Mouse (Mus musculus) midbrain, embryonic 14.5 days (tissue): ENCODE data around the gene Arl15. TPM values are rescaled to one million over a fixed set of nuclear protein-coding genes. Genes with fewer than 3 reads are reported as not detected.

Source experiments
- ATAC-seq: fragments of 200-750 bp; cut with Nextera tagmentation; 2 replicates; pipeline ENCODE4 v1.8.0; 2017; ENCODE audit warnings: moderate number of reproducible peaks, moderate library complexity; ENCODE audit not compliant: low FRiP score, low TSS enrichment
- DNase-seq: peaks from one replicate; pipeline ENCODE4 v3.0.0-alpha.2; 2015
- H3K27ac ChIP-seq: fragments of 300-500 bp; sonication (generic); replicated peaks from 2 replicates; pipeline ENCODE4 v1.5.1; 2014; ENCODE audit warnings: mild to moderate bottlenecking, low read depth, low read length, moderate library complexity
- H3K27me3 ChIP-seq: fragments of 300-500 bp; sonication (generic); 2 replicates; pipeline ENCODE4 v1.6.1; 2014; ENCODE audit warnings: low read length, control low read depth, mixed read lengths; ENCODE audit not compliant: control insufficient read depth, insufficient read depth
- H3K36me3 ChIP-seq: fragments of 300-500 bp; sonication (generic); 2 replicates; pipeline ENCODE4 v1.6.1; 2014; ENCODE audit warnings: low read length, control low read depth; ENCODE audit not compliant: control insufficient read depth, insufficient read depth
- H3K4me1 ChIP-seq: fragments of 300-500 bp; sonication (generic); 2 replicates; pipeline ENCODE4 v1.6.1; 2014; ENCODE audit warnings: mild to moderate bottlenecking, antibody characterized with exemption, low read length, control low read depth; ENCODE audit not compliant: control insufficient read depth, insufficient read depth
- H3K4me2 ChIP-seq: fragments of 300-500 bp; sonication (generic); 2 replicates; pipeline ENCODE4 v1.6.1; 2014; ENCODE audit warnings: mild to moderate bottlenecking, low read length, moderate library complexity
- H3K4me3 ChIP-seq: fragments of 300-500 bp; sonication (generic); replicated peaks from 2 replicates; pipeline ENCODE4 v1.5.1; 2014; ENCODE audit warnings: low read depth, low read length
- H3K9ac ChIP-seq: fragments of 300-500 bp; sonication (generic); replicated peaks from 2 replicates; pipeline ENCODE4 v1.6.1; 2014; ENCODE audit warnings: mild to moderate bottlenecking, low read length, moderate library complexity
- H3K9me3 ChIP-seq: fragments of 300-500 bp; sonication (generic); 2 replicates; pipeline ENCODE4 v1.6.1; 2016; ENCODE audit warnings: low read length, control low read depth, mixed read lengths; ENCODE audit not compliant: control insufficient read depth
- WGBS: fragments of 180-500 bp; shearing (Covaris S2); extraction: QIAGEN DNeasy Blood & Tissue Kit; methylation state at CpG from one replicate; pipeline ENCODE4 v1.1.7; 2014; 5-methylcytosine and 5-hydroxymethylcytosine counted together
- polyA plus RNA-seq: library from polyadenylated mRNA; unstranded; fragments of >200 nt; fragmentation: Nextera tagmentation; extraction: Ambion mirVana; gene quantifications from 2 replicates; pipeline ENCODE4 v1.2.1, GENCODE M21; 2014

Gene Arl15
- polyA plus RNA-seq, 1 experiment from 2014 or later = 24.5 TPM

DNA sequence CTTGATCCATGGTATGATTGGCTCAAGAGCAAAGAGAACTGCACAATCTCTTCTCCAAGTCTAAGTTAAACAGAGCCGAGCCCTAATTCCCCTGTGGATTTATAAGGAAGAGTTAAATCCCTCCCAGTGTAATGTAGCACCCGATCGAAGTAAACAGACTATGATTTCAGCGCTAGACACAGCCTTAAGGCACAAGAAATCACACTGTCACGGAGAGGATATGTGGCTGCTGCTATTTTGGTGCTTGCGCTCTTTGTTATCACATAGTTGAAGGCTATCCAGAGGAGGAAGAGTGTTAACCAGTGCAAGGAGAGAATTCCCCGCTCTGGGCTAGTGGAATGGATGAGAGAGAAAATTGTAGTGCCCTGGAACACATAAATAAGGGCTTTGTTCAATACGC lies 223.6 kb downstream of the Arl15 start:
- H3K4me2 ChIP-seq = no peak overlapping the region
- H3K27me3 ChIP-seq = no peaks in the 10 kb centered on the region
- no peak overlapping the region for H3K4me3 ChIP-seq
- ATAC-seq (no peak), DNase-seq (peak; percentile 17)
- H3K36me3 ChIP-seq = no peaks in the 10 kb centered on the region
- H3K4me1 ChIP-seq = no peaks in the 10 kb centered on the region
- no peaks in the 10 kb centered on the region for H3K9me3 ChIP-seq
- no peak overlapping the region for H3K27ac ChIP-seq
- H3K9ac ChIP-seq = no peak overlapping the region
- 87% methylated on average over 8 of the region's 8 CpGs for WGBS

DNA sequence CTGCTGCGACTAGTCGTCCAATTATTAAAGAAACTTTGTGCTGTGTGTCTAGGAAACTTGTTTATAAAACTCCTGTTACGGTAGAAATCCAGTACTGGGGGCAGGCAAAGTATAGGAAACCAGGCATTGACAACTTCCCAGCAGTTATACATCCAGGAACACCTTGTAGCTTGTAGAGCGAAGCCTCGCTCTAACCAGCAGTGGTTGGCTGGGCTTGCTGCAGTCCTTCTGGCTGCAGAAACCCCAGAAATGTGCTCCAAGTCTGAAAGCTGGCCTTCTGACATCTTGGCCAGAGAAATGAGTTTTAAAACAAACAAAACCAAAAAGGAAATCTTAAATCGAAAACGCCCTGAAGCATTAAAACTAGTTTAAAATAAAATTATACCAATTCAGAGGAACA lies 229.2 kb downstream of the Arl15 start:
- ATAC-seq (no peak), DNase-seq (no peak)
- H3K4me3 ChIP-seq = no peak overlapping the region
- no peak overlapping the region for H3K4me2 ChIP-seq
- no peaks in the 10 kb centered on the region for H3K4me1 ChIP-seq
- 98% methylated on average over 7 of the region's 7 CpGs for WGBS
- H3K9me3 ChIP-seq = no peaks in the 10 kb centered on the region
- no peaks in the 10 kb centered on the region for H3K36me3 ChIP-seq
- H3K27ac ChIP-seq = no peak overlapping the region
- H3K9ac ChIP-seq = no peak overlapping the region
- H3K27me3 ChIP-seq = no peaks in the 10 kb centered on the region

DNA sequence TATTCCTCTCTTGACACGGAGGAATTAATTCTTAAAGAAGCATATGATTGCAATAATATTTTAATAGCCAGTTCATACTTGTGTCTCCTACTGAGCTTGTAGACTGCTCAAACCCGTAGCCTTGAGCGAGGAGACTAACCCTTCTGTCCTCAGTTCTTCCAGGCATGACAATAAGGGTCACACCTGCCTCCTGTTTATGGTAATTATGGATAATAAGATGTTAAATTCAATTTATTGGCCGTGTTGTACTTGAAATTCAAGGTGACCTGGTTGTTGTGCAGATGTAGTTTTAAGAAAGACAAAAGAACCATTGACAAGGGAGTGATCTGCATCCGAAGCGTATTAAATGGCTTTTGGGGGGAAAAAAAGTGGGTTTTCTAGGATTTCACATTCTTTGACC lies 232.0 kb downstream of the Arl15 start:
- Histone ChIP-seq H3K4me3 (no peak overlapping the region), H3K4me2 (no peak overlapping the region), H3K4me1 (no peaks in the 10 kb centered on the region), H3K27ac (no peak overlapping the region), H3K9ac (no peak overlapping the region), H3K9me3 (no peaks in the 10 kb centered on the region), H3K36me3 (no peaks in the 10 kb centered on the region), H3K27me3 (no peaks in the 10 kb centered on the region)
- 74% methylated on average over 6 of the region's 6 CpGs for WGBS
- DNase-seq (no peak), ATAC-seq (no peak)

DNA sequence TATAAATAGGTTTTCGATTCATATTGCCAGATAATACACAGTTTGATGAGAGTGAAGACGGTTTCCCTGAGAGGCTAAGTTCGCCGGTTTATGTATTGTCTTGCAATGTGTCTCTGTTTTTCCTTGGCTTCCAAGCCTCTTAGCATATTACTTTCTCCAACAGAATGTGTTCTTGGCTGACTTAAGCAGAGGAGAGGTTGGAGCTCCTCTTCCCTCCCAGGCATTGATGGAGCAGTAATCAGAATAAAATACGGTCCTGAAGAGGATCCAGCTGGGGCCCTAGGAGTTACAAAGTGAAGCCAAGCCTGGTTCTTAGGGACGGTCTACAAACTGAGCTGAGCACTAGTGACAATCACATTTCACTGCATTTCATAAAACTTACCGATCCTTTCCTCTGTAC lies 232.4 kb downstream of the Arl15 start:
- Histone ChIP-seq H3K4me1 (no peaks in the 10 kb centered on the region), H3K27me3 (no peaks in the 10 kb centered on the region), H3K9ac (no peak overlapping the region), H3K36me3 (no peaks in the 10 kb centered on the region), H3K9me3 (no peaks in the 10 kb centered on the region), H3K27ac (no peak overlapping the region), H3K4me3 (no peak overlapping the region), H3K4me2 (no peak overlapping the region)
- WGBS = 91% methylated on average over 7 of the region's 7 CpGs
- ATAC-seq = no peak
- DNase-seq = no peak

DNA sequence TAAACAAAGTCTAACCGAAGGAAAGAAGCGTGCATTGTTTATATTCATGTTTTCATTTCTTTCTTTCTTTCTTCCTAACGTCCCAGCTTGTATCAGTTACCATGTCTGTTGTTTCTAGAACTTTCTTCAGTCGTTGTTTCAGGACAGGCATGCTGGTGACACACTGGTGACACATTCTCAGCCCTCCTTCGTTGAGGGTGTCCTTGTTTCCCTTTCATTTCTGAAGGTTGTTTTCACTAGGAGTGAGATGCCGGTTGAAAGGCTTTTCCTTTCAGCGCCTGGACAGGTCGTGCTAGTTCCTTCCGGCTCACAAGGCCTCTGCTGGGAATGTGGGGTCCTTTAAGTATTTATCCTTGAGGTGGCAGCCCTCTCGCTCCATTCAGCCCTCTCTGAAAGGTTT lies 253.8 kb downstream of the Arl15 start:
- H3K4me2 ChIP-seq = no peak overlapping the region
- WGBS = 54% methylated on average over 10 of the region's 10 CpGs
- peaks cover 13% of the 10 kb centered on the region for H3K4me1 ChIP-seq
- no peak overlapping the region for H3K27ac ChIP-seq
- no peaks in the 10 kb centered on the region for H3K9me3 ChIP-seq
- ATAC-seq = no peak
- H3K27me3 ChIP-seq = no peaks in the 10 kb centered on the region
- no peak overlapping the region for H3K4me3 ChIP-seq
- no peak for DNase-seq
- no peak overlapping the region for H3K9ac ChIP-seq
- H3K36me3 ChIP-seq = no peaks in the 10 kb centered on the region

DNA sequence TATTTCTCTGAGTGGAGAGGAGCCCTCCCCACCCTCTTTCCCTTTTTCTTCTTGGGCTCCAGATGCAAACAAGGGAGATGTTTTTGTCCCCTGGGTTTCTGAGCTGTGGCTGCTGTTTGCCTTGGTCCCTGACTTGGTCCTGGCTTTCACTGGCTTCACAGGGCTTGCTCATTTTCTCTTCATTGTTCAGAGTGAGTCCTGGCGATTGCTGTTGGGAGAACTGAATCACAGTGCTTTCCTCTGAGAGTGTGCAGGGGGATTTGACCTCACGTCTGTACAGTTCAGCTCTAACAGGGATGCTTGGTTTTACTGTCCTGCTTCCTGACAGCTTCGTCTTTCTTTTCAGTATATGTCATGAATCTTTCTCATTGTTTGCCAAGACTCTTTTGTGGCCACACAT lies 254.4 kb downstream of the Arl15 start:
- WGBS = 22% methylated on average over 3 of the region's 3 CpGs
- DNase-seq = no peak

DNA sequence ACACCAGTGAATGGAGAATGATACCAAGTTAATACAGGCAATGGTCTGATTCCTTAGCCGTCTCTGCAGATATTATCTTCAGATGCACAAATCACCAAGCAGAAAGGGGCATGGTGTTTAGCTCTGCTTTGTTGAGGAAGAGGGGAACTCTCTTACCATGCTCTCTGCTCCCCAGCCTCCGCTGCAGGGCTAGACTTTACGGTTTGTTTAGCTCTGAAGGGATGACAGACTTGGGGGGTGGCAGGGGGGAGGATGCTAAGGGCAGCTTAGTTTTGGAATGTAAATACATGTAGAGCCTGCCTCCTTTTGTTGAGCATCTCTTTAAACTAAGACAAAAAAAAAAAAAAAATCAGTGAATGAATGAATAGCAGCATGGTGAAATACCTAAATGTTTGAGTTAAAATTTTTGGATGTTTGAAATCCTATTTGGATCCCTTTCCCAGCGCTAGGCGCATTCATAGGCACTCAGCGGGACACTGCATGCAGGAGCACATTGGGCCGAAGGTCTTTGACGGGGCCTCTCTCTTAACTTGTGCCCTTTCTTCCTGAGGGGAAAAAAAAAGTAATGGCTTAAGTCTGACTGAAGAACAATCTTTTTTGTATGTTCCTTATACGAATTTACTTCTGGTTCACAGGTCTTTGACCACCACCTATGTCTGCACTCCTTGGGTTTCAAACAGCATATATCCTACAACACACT lies 257.0 kb downstream of the Arl15 start:
- DNase-seq = no peak
- no peaks in the 10 kb centered on the region for H3K27me3 ChIP-seq
- ATAC-seq = no peak
- H3K4me2 ChIP-seq = no peak overlapping the region
- H3K9me3 ChIP-seq = no peaks in the 10 kb centered on the region
- no peak overlapping the region for H3K9ac ChIP-seq
- peaks cover 13% of the 10 kb centered on the region for H3K4me1 ChIP-seq
- no peak overlapping the region for H3K4me3 ChIP-seq
- WGBS = 12% methylated on average over 9 of the region's 9 CpGs
- no peak overlapping the region for H3K27ac ChIP-seq
- H3K36me3 ChIP-seq = no peaks in the 10 kb centered on the region

More for the DNA sequence above, 254.4 kb downstream of the Arl15 start:
- Histone ChIP-seq H3K4me3 (no peak overlapping the region), H3K27me3 (no peaks in the 10 kb centered on the region), H3K4me2 (no peak overlapping the region), H3K9ac (no peak overlapping the region), H3K9me3 (no peaks in the 10 kb centered on the region), H3K4me1 (peaks cover 13% of the 10 kb centered on the region), H3K27ac (no peak overlapping the region), H3K36me3 (no peaks in the 10 kb centered on the region)
- no peak for ATAC-seq

DNA sequence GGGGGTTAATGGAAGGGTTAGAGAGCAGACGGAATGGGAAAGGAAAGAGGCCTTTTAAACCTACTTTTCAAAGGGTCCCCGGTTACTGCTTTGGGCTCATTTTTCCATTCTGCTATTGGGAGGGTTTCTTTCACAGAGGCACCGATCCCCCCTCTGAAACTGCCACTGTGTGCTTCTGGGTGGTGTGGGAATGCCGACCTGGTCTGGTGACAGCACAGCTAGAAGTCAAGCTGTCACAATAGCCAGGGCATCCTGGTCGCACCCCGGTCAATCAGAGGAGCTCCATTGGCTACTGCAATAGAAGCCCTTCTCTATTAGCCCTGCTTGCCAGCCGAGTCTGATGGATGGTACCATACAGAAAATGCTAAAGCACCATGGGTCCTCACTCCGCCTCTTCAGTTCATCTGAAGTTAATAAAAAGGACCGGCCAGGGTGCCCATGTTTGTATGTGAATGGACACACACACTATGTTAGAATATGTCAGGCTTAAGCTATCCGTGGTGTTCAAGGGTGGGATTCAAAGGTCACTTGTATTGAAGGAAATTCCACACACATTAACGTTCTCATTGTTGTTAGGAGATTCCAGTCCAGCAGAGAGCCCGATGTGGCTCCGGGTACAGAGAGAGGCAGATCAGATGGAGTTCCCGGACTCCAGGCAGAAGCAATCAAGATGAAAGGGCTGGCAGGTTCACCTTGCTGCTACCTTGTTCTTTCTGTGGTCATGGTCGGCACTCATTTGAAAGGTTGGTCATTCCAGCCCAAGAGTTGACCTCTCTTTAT lies 258.3 kb downstream of the Arl15 start:
- H3K9me3 ChIP-seq = no peaks in the 10 kb centered on the region
- no peak for DNase-seq
- no peaks in the 10 kb centered on the region for H3K36me3 ChIP-seq
- 19% methylated on average over 15 of the region's 15 CpGs for WGBS
- no peak overlapping the region for H3K27ac ChIP-seq
- H3K9ac ChIP-seq = no peak overlapping the region
- H3K4me2 ChIP-seq = no peak overlapping the region
- H3K4me3 ChIP-seq = no peak overlapping the region
- no peaks in the 10 kb centered on the region for H3K27me3 ChIP-seq
- peaks cover 13% of the 10 kb centered on the region for H3K4me1 ChIP-seq
- ATAC-seq = no peak

DNA sequence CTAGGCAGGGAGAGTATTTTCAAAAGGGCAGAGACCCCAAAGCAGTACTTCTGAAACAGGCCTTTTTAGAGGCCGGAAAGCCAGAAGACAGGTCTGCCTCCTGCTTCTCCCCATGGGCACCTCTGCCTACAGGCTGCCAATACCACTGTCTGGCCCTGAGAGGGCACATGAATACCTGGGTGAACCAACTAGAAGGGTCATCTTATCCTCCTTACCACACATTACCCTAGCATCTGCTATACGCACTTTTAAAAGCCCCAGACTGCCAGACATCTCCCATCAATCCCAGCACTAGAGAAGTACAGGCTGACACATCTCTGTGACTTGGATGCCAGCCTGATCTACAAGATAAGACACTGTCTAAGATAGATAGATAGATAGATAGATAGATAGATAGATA lies 259.0 kb downstream of the Arl15 start:
- Histone ChIP-seq H3K4me1 (peaks cover 13% of the 10 kb centered on the region), H3K9ac (no peak overlapping the region), H3K4me3 (no peak overlapping the region), H3K4me2 (no peak overlapping the region), H3K27ac (no peak overlapping the region), H3K36me3 (no peaks in the 10 kb centered on the region), H3K27me3 (no peaks in the 10 kb centered on the region), H3K9me3 (no peaks in the 10 kb centered on the region)
- no peak for DNase-seq
- no peak for ATAC-seq
- WGBS = 95% methylated on average over 2 of the region's 2 CpGs
